Mouse (Mus musculus): ENCODE measurements around the gene Plau. TPM values are rescaled to one million over a fixed set of nuclear protein-coding genes. Genes with fewer than 3 reads are reported as not detected.

The Plau gene
- total RNA-seq, 1 experiment from 2014 or later: 21.2 TPM

GRCm38 (mm10) chr14:20806116-20806840 is 30.2 kb upstream of the Plau start:
- peak; percentile 58 for DNase-seq

- no peak for DNase-seq
Observed at GRCm38 (mm10) chr14:20809349-20809748, 27.1 kb upstream of the Plau start.

- no peak for DNase-seq
Observed at GRCm38 (mm10) chr14:20809820-20810219, 26.6 kb upstream of the Plau start.

GRCm38 (mm10) chr14:20811236-20811635 is 25.2 kb upstream of the Plau start:
- DNase-seq: no peak

- DNase-seq: peak; percentile 46
Observed at GRCm38 (mm10) chr14:20811779-20812406, 24.6 kb upstream of the Plau start.

- no peak for DNase-seq
Observed at GRCm38 (mm10) chr14:20815448-20815847, 21.0 kb upstream of the Plau start.

GRCm38 (mm10) chr14:20824517-20824916 is 11.9 kb upstream of the Plau start:
- DNase-seq: no peak

- no peak for DNase-seq
Observed at GRCm38 (mm10) chr14:20825516-20825915, 10.9 kb upstream of the Plau start.

GRCm38 (mm10) chr14:20827061-20827460 is 9.4 kb upstream of the Plau start:
- no peak for DNase-seq

GRCm38 (mm10) chr14:20827491-20827890 is 9.0 kb upstream of the Plau start:
- DNase-seq: no peak

GRCm38 (mm10) chr14:20828524-20828923 is 7.9 kb upstream of the Plau start:
- DNase-seq: no peak

GRCm38 (mm10) chr14:20829523-20830366 is 6.7 kb upstream of the Plau start:
- DNase-seq: no peak

- no peak for DNase-seq
Observed at GRCm38 (mm10) chr14:20831141-20831910, 5.1 kb upstream of the Plau start.

GRCm38 (mm10) chr14:20831915-20832314 is 4.5 kb upstream of the Plau start:
- no peak for DNase-seq

- no peak for DNase-seq
Observed at GRCm38 (mm10) chr14:20833525-20833924, 2.9 kb upstream of the Plau start.

GRCm38 (mm10) chr14:20834136-20834535 is 2.3 kb upstream of the Plau start:
- no peak for DNase-seq

GRCm38 (mm10) chr14:20836905-20837376 is 481 bp downstream of the Plau start:
- DNase-seq: no peak

- DNase-seq: no peak
Observed at GRCm38 (mm10) chr14:20837681-20838080, 1.2 kb downstream of the Plau start.

- no peak for DNase-seq
Observed at GRCm38 (mm10) chr14:20841526-20841925, 5.1 kb downstream of the Plau start.

- DNase-seq: no peak
Observed at GRCm38 (mm10) chr14:20842629-20843028, 6.2 kb downstream of the Plau start.

- DNase-seq: no peak
Observed at GRCm38 (mm10) chr14:20844126-20844525, 7.7 kb downstream of the Plau start.
